In the genomic region with DNA sequence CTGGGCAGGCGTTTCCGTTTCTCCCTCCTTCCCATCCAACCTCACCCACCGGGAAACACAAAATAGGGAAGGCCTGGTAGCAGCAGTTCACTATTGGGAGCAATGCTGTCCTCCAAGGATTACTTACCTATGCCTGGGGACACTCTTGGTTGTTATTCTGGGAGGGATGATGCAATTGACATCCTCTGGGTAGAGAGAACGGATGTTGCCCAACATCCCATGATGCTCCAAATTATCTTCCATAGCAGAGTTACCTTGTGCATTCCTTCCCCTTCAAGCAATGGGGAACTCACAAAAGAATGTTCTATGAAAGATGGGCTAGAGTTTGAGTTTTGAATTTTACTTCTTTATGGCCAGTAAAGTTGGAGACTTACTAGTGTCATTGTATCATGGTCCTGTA, we compare ENCODE assay signal across 29 mouse cellular contexts. TPM values are rescaled to one million over a fixed set of nuclear protein-coding genes. Genes with fewer than 3 reads are reported as not detected.
A peak's percentile ranks its signal among the peaks of the same experiment; 100 is the strongest.
DNase-seq lines count a peak whose midpoint lies in the region; ATAC-seq and TF ChIP-seq lines count a peak whose summit lies in the region.
"Had no signal": no experiment of that assay in that cellular context is flagged by ENCODE, and none has a peak within 500 bp of the region (broad histone marks: within the 10 kb centered on the region; RNA-seq: fewer than 3 reads in every experiment).

No protein-coding gene starts in this region.

- no peak for DNase-seq in liver, postnatal 0 days
- DNase-seq in left cerebral cortex, postnatal 4 days = no peak
- DNase-seq: adrenal gland, adult 8-10 months; adrenal gland, postnatal 14 days; adrenal gland, postnatal 36 days; B cell, adult 2 months; cerebellum, adult 11 months; cerebellum, adult 18-20 months; cerebellum, adult 8-10 months; cerebellum, adult 9-11 months; cerebellum, postnatal 14 days; cerebellum, postnatal 36 days; embryo, embryonic 11 days had no signal

- H3K4me2 ChIP-seq in intestine, embryonic 16.5 days (ENCODE audit: low read depth, low read length) = no peak overlapping the region
- H3K4me2 ChIP-seq in intestine, embryonic 15.5 days (replicated peaks) = no peak overlapping the region
- no peak overlapping the region for H3K4me2 ChIP-seq in intestine, postnatal 0 days (replicated peaks; ENCODE audit: low read depth)
- H3K4me2 ChIP-seq in liver, postnatal 0 days (ENCODE audit: low read depth, low read length) = no peak overlapping the region
- H3K4me2 ChIP-seq: embryonic facial prominence, embryonic 13.5 days; embryonic facial prominence, embryonic 15.5 days; forebrain, embryonic 12.5 days had no signal

- intact Hi-C loops in left cerebral cortex, postnatal 4 days (cut with DNase I) = no loop called here

- peaks cover 17% of the 10 kb centered on the region for H3K4me1 ChIP-seq in intestine, embryonic 16.5 days (ENCODE audit: control insufficient read depth, insufficient read depth, low read length)
- peaks cover 3% of the 10 kb centered on the region; the same call in 1 of the 2 replicates for H3K4me1 ChIP-seq in intestine, embryonic 15.5 days (replicated peaks)
- H3K4me1 ChIP-seq in intestine, postnatal 0 days (replicated peaks; ENCODE audit: control insufficient read depth, insufficient read depth, low read length) = 0 out of 2 replicates have a peak, but pooled peaks cover 10% of the 10 kb centered on the region
- H3K4me1 ChIP-seq in liver, postnatal 0 days (ENCODE audit: insufficient read depth) = peaks cover 9% of the 10 kb centered on the region
- H3K4me1 ChIP-seq: embryonic facial prominence, embryonic 13.5 days; embryonic facial prominence, embryonic 15.5 days; forebrain, embryonic 10.5 days; forebrain, embryonic 12.5 days had no signal

- no peaks in the 10 kb centered on the region for H3K27me3 ChIP-seq in intestine, embryonic 16.5 days (replicated peaks; ENCODE audit: control insufficient read depth, insufficient read depth, low read length)
- H3K27me3 ChIP-seq in intestine, embryonic 15.5 days (replicated peaks) = no peaks in the 10 kb centered on the region
- H3K27me3 ChIP-seq in intestine, postnatal 0 days (replicated peaks; ENCODE audit: control insufficient read depth, insufficient read depth, low read length) = no peaks in the 10 kb centered on the region
- no peaks in the 10 kb centered on the region for H3K27me3 ChIP-seq in liver, postnatal 0 days (ENCODE audit: insufficient read depth, low read length)
- H3K27me3 ChIP-seq: CH12.LX; embryonic facial prominence, embryonic 13.5 days; embryonic facial prominence, embryonic 15.5 days; forebrain, embryonic 12.5 days; Patski had no signal

- no peak for TF ChIP-seq CTCF in intestine, postnatal 0 days (IDR thresholded peaks at IDR 0.05; ENCODE audit: low read depth)
- TF ChIP-seq CTCF in liver, postnatal 0 days (IDR thresholded peaks at IDR 0.05; ENCODE audit: low read depth) = no peak

- peak overlapping the region; percentile 85; the same call in 1 of the 2 replicates for H3K27ac ChIP-seq in intestine, embryonic 16.5 days (ENCODE audit: low read length)
- H3K27ac ChIP-seq in intestine, embryonic 15.5 days = no peak overlapping the region
- H3K27ac ChIP-seq in intestine, postnatal 0 days (ENCODE audit: low read depth, low read length) = peak overlapping the region; percentile 91
- no peak overlapping the region for H3K27ac ChIP-seq in liver, postnatal 0 days (ENCODE audit: low read depth)
- H3K27ac ChIP-seq: embryonic facial prominence, embryonic 13.5 days; embryonic facial prominence, embryonic 15.5 days; forebrain, embryonic 10.5 days; forebrain, embryonic 12.5 days had no signal

- ATAC-seq in intestine, embryonic 16.5 days = no peak
- no peak for ATAC-seq in intestine, embryonic 15.5 days
- no peak for ATAC-seq in intestine, postnatal 0 days
- ATAC-seq in megakaryocyte progenitor cell, adult 5-6 weeks (replicated peaks; ENCODE audit: poor library complexity) = peak; percentile 47
- ATAC-seq in liver, postnatal 0 days = no peak
- ATAC-seq: activated CD4-positive, CD25-positive, alpha-beta regulatory T cell, adult 4 months; CD4-positive, CD25-positive, alpha-beta regulatory T cell, adult 4 months; forebrain, embryonic 14.5 days; forebrain, embryonic 16.5 days; Patski had no signal

- WGBS in intestine, embryonic 16.5 days = 89% methylated on average over 4 of the region's 4 CpGs
- 91% methylated on average over 4 of the region's 4 CpGs for WGBS in intestine, embryonic 15.5 days
- 77% methylated on average over 4 of the region's 4 CpGs for WGBS in intestine, postnatal 0 days
- WGBS in liver, postnatal 0 days (ENCODE audit: insufficient replicate concordance) = 81% methylated on average over 4 of the region's 4 CpGs

- H3K9ac ChIP-seq in intestine, embryonic 16.5 days (ENCODE audit: low read depth, low read length) = no peak overlapping the region
- H3K9ac ChIP-seq in intestine, embryonic 15.5 days = no peak overlapping the region
- no peak overlapping the region; the same call in 1 of the 2 replicates for H3K9ac ChIP-seq in intestine, postnatal 0 days (ENCODE audit: low read depth, low read length)
- H3K9ac ChIP-seq in liver, postnatal 0 days (replicated peaks) = no peak overlapping the region
- H3K9ac ChIP-seq: embryonic facial prominence, embryonic 13.5 days; embryonic facial prominence, embryonic 15.5 days; forebrain, embryonic 12.5 days had no signal

- no peak overlapping the region for H3K4me3 ChIP-seq in intestine, embryonic 16.5 days (ENCODE audit: low read length)
- H3K4me3 ChIP-seq in intestine, embryonic 15.5 days (replicated peaks) = no peak overlapping the region
- H3K4me3 ChIP-seq in intestine, postnatal 0 days (ENCODE audit: low read depth, low read length) = no peak overlapping the region
- no peak overlapping the region for H3K4me3 ChIP-seq in liver, postnatal 0 days (ENCODE audit: low read depth, low read length)
- H3K4me3 ChIP-seq: embryonic facial prominence, embryonic 13.5 days; embryonic facial prominence, embryonic 15.5 days; erythroblast, embryonic 14.5 days; forebrain, embryonic 10.5 days; forebrain, embryonic 12.5 days had no signal

- H3K9me3 ChIP-seq in intestine, embryonic 16.5 days (ENCODE audit: control insufficient read depth, low read length) = no peaks in the 10 kb centered on the region
- H3K9me3 ChIP-seq in intestine, embryonic 15.5 days = no peaks in the 10 kb centered on the region
- no peaks in the 10 kb centered on the region for H3K9me3 ChIP-seq in intestine, postnatal 0 days (ENCODE audit: control insufficient read depth)
- no peaks in the 10 kb centered on the region for H3K9me3 ChIP-seq in liver, postnatal 0 days (ENCODE audit: low read length)
- H3K9me3 ChIP-seq: embryonic facial prominence, embryonic 13.5 days; embryonic facial prominence, embryonic 15.5 days; forebrain, embryonic 10.5 days; forebrain, embryonic 12.5 days had no signal

- no peaks in the 10 kb centered on the region for H3K36me3 ChIP-seq in intestine, embryonic 16.5 days (ENCODE audit: control insufficient read depth, insufficient read depth, low read length)
- H3K36me3 ChIP-seq in intestine, embryonic 15.5 days = no peaks in the 10 kb centered on the region
- H3K36me3 ChIP-seq in intestine, postnatal 0 days (ENCODE audit: control insufficient read depth, insufficient read depth) = no peaks in the 10 kb centered on the region
- no peaks in the 10 kb centered on the region for H3K36me3 ChIP-seq in liver, postnatal 0 days (replicated peaks; ENCODE audit: insufficient read depth, low read length)
- H3K36me3 ChIP-seq: embryonic facial prominence, embryonic 13.5 days; embryonic facial prominence, embryonic 15.5 days; forebrain, embryonic 10.5 days; forebrain, embryonic 12.5 days; G1E had no signal

- TF ChIP-seq EP300 in liver, postnatal 0 days (IDR thresholded peaks at IDR 0.05; ENCODE audit: low read depth) = no peak

RNA-seq across cellular contexts. Expression of a gene that starts 13.6 kb away (rescaled TPM):
- polyA plus RNA-seq in intestine, embryonic 16.5 days (2015; fragmentation: Nextera tagmentation; extraction: Ambion mirVana) = 80.9 and 97.7 TPM in 2 replicates
- polyA plus RNA-seq in intestine, embryonic 15.5 days (2015; fragmentation: Nextera tagmentation; extraction: Ambion mirVana) = 68.2 and 72.3 TPM in 2 replicates
- polyA plus RNA-seq in intestine, postnatal 0 days (2015; fragmentation: Nextera tagmentation; extraction: Ambion mirVana) = 57.2 and 64.1 TPM in 2 replicates
- 4.6 and 7.2 TPM in 2 replicates for total RNA-seq in megakaryocyte progenitor cell, adult 5-6 weeks (2015)
- 2.0 and 2.9 TPM in 2 replicates for total RNA-seq in megakaryocyte progenitor cell, adult 5-6 weeks (2017)
- polyA plus RNA-seq in liver, postnatal 0 days (2015; fragmentation: Nextera tagmentation; extraction: Ambion mirVana) = 4.5 and 4.6 TPM in 2 replicates
- 1 to 10 TPM; 3.0 to 3.8 TPM for total RNA-seq in left cerebral cortex, postnatal 4 days (2021)
- total RNA-seq: G1E had no signal
- polyA plus RNA-seq: G1E had no signal

RNA-seq across cellular contexts. Expression of a gene that starts 16.6 kb away (rescaled TPM):
- 241 and 243 TPM in 2 replicates for polyA plus RNA-seq in intestine, embryonic 16.5 days (2015; fragmentation: Nextera tagmentation; extraction: Ambion mirVana)
- polyA plus RNA-seq in intestine, embryonic 15.5 days (2015; fragmentation: Nextera tagmentation; extraction: Ambion mirVana) = 214 and 215 TPM in 2 replicates
- polyA plus RNA-seq in intestine, postnatal 0 days (2015; fragmentation: Nextera tagmentation; extraction: Ambion mirVana) = 148 and 156 TPM in 2 replicates
- 2.6 and 2.8 TPM in 2 replicates for total RNA-seq in megakaryocyte progenitor cell, adult 5-6 weeks (2015)
- 1.0 and 4.2 TPM in 2 replicates for total RNA-seq in megakaryocyte progenitor cell, adult 5-6 weeks (2017)
- polyA plus RNA-seq in liver, postnatal 0 days (2015; fragmentation: Nextera tagmentation; extraction: Ambion mirVana) = 19.7 and 21.5 TPM in 2 replicates
- total RNA-seq in left cerebral cortex, postnatal 4 days (2021) = 1 to 10 TPM; 6.5 to 7.7 TPM
- total RNA-seq: G1E had no signal
- polyA plus RNA-seq: activated CD4-positive, CD25-positive, alpha-beta regulatory T cell, adult 4 months; CD4-positive, CD25-positive, alpha-beta regulatory T cell, adult 4 months; erythroblast, embryonic 14.5 days; G1E had no signal

Comparison
In these comparisons a context has a peak if more than half of its experiments do, and no peak if none do; other contexts are left out.
1. H3K27ac ChIP-seq: peak in intestine, embryonic 16.5 days (single experiment) and intestine, postnatal 0 days (single experiment); none in intestine, embryonic 15.5 days (single experiment) and liver, postnatal 0 days (single experiment).
2. RNA of a gene that starts 13.6 kb away (polyA plus RNA-seq): 80.9 to 97.7 TPM in intestine, embryonic 16.5 days, 68.2 to 72.3 TPM in intestine, embryonic 15.5 days and 57.2 to 64.1 TPM in intestine, postnatal 0 days; 4.5 to 4.6 TPM in liver, postnatal 0 days; every median in the first group is over 10 times any median in the second.